Mouse (Mus musculus): ENCODE data around the gene Atg14.

DNA sequence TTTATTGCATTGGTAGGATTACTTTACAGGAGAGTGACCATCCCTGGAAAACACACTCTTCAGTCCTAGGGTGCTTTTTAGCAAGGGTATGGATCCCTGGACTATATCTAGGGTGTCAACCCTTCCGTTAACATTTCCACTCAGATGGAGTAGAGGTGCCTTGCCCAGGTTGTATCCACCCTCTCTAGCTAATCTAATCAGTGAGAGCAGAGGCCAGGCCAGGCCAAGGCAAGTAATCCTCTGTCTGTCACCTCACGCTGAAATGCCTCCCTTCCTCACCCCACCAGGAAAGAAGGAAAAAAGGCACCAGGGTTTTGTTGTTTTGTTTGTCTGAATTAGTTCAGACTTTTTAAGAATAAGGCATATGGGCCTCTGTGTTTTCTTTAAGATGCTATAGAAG, 42.6 kb downstream of the Atg14 start:
- TF ChIP-seq CTCF (IDR thresholded peaks at IDR 0.05; ENCODE audit: borderline replicate concordance, insufficient read depth, low read length) (no peak), POLR2A (IDR thresholded peaks at IDR 0.05; ENCODE audit: low read depth, low read length) (no peak)
